Mouse (Mus musculus): ENCODE data around the gene Erlin1.
A peak's percentile ranks its signal among the peaks of the same experiment; 100 is the strongest.

The Erlin1 gene

GRCm38 (mm10) chr19:44069121-44069913 lies at the start of gene Erlin1:
TSS of gene Erlin1 (minus strand) at chr19:44069785.
- H3K36me3 ChIP-seq (ENCODE audit: control insufficient read depth, insufficient read depth, low read length, poor library complexity, severe bottlenecking), result no peaks in the 10 kb centered on the region; the same call in 1 of the 2 replicates
- no peaks in the 10 kb centered on the region for H3K27me3 ChIP-seq (ENCODE audit: control insufficient read depth, insufficient read depth, low read length, poor library complexity, severe bottlenecking)
- peak; percentile 86 for DNase-seq (ENCODE audit: low read depth, low spot score)

- DNase-seq (ENCODE audit: low read depth, low spot score), result peak; percentile 66
- Histone ChIP-seq H3K36me3 (ENCODE audit: control insufficient read depth, insufficient read depth, low read length, poor library complexity, severe bottlenecking) (peaks cover 5% of the 10 kb centered on the region), H3K27me3 (ENCODE audit: control insufficient read depth, insufficient read depth, low read length, poor library complexity, severe bottlenecking) (no peaks in the 10 kb centered on the region)
These were observed 48.2 kb upstream of the Erlin1 start for GRCm38 (mm10) chr19:44117793-44118192.

- H3K27me3 ChIP-seq (ENCODE audit: control insufficient read depth, insufficient read depth, low read length, poor library complexity, severe bottlenecking), result no peaks in the 10 kb centered on the region
- peaks cover 7% of the 10 kb centered on the region for H3K36me3 ChIP-seq (ENCODE audit: control insufficient read depth, insufficient read depth, low read length, poor library complexity, severe bottlenecking)
- peak; percentile 31 for DNase-seq (ENCODE audit: low read depth, low spot score)
These were observed 42.1 kb upstream of the Erlin1 start for GRCm38 (mm10) chr19:44111706-44112105.

- no peak for DNase-seq (ENCODE audit: low read depth, low spot score)
- H3K27me3 ChIP-seq (ENCODE audit: control insufficient read depth, insufficient read depth, low read length, poor library complexity, severe bottlenecking), result no peaks in the 10 kb centered on the region
- H3K36me3 ChIP-seq (ENCODE audit: control insufficient read depth, insufficient read depth, low read length, poor library complexity, severe bottlenecking), result peaks cover 7% of the 10 kb centered on the region
These were observed 40.8 kb upstream of the Erlin1 start for GRCm38 (mm10) chr19:44110356-44110755.

- Histone ChIP-seq H3K27me3 (ENCODE audit: control insufficient read depth, insufficient read depth, low read length, poor library complexity, severe bottlenecking) (no peaks in the 10 kb centered on the region), H3K36me3 (ENCODE audit: control insufficient read depth, insufficient read depth, low read length, poor library complexity, severe bottlenecking) (peaks cover 7% of the 10 kb centered on the region)
- no peak for DNase-seq (ENCODE audit: low read depth, low spot score)
These were observed 39.4 kb upstream of the Erlin1 start for GRCm38 (mm10) chr19:44108996-44109395.

- Histone ChIP-seq H3K27me3 (ENCODE audit: control insufficient read depth, insufficient read depth, low read length, poor library complexity, severe bottlenecking) (no peaks in the 10 kb centered on the region), H3K36me3 (ENCODE audit: control insufficient read depth, insufficient read depth, low read length, poor library complexity, severe bottlenecking) (peaks cover 5% of the 10 kb centered on the region)
- no peak for DNase-seq (ENCODE audit: low read depth, low spot score)
These were observed 38.3 kb upstream of the Erlin1 start for GRCm38 (mm10) chr19:44107661-44108521.

GRCm38 (mm10) chr19:44106831-44107660 lies 37.5 kb upstream of the Erlin1 start, which contains the start of gene Chuk:
TSS of gene Chuk (minus strand) at chr19:44107480.
- peak; percentile 94 for DNase-seq (ENCODE audit: low read depth, low spot score)
- Histone ChIP-seq H3K27me3 (ENCODE audit: control insufficient read depth, insufficient read depth, low read length, poor library complexity, severe bottlenecking) (no peaks in the 10 kb centered on the region), H3K36me3 (ENCODE audit: control insufficient read depth, insufficient read depth, low read length, poor library complexity, severe bottlenecking) (peaks cover 4% of the 10 kb centered on the region)

- H3K36me3 ChIP-seq (ENCODE audit: control insufficient read depth, insufficient read depth, low read length, poor library complexity, severe bottlenecking), result peaks cover 4% of the 10 kb centered on the region
- DNase-seq (ENCODE audit: low read depth, low spot score), result no peak
- no peaks in the 10 kb centered on the region for H3K27me3 ChIP-seq (ENCODE audit: control insufficient read depth, insufficient read depth, low read length, poor library complexity, severe bottlenecking)
These were observed 34.8 kb upstream of the Erlin1 start for GRCm38 (mm10) chr19:44104393-44104792.

- DNase-seq (ENCODE audit: low read depth, low spot score), result no peak
- H3K36me3 ChIP-seq (ENCODE audit: control insufficient read depth, insufficient read depth, low read length, poor library complexity, severe bottlenecking), result peaks cover 4% of the 10 kb centered on the region
- no peaks in the 10 kb centered on the region for H3K27me3 ChIP-seq (ENCODE audit: control insufficient read depth, insufficient read depth, low read length, poor library complexity, severe bottlenecking)
These were observed 33.4 kb upstream of the Erlin1 start for GRCm38 (mm10) chr19:44103001-44103400.

- Histone ChIP-seq H3K36me3 (ENCODE audit: control insufficient read depth, insufficient read depth, low read length, poor library complexity, severe bottlenecking) (peaks cover 14% of the 10 kb centered on the region), H3K27me3 (ENCODE audit: control insufficient read depth, insufficient read depth, low read length, poor library complexity, severe bottlenecking) (no peaks in the 10 kb centered on the region)
- DNase-seq (ENCODE audit: low read depth, low spot score), result no peak
These were observed 31.3 kb upstream of the Erlin1 start for GRCm38 (mm10) chr19:44100840-44101239.

GRCm38 (mm10) chr19:44086278-44086677 lies 16.7 kb upstream of the Erlin1 start:
- no peak for DNase-seq (ENCODE audit: low read depth, low spot score)
- Histone ChIP-seq H3K36me3 (ENCODE audit: control insufficient read depth, insufficient read depth, low read length, poor library complexity, severe bottlenecking) (0 out of 2 replicates have a peak, but pooled peaks cover 11% of the 10 kb centered on the region), H3K27me3 (ENCODE audit: control insufficient read depth, insufficient read depth, low read length, poor library complexity, severe bottlenecking) (no peaks in the 10 kb centered on the region)

GRCm38 (mm10) chr19:44080920-44081319 lies 11.3 kb upstream of the Erlin1 start:
- no peak for DNase-seq (ENCODE audit: low read depth, low spot score)
- H3K36me3 ChIP-seq (ENCODE audit: control insufficient read depth, insufficient read depth, low read length, poor library complexity, severe bottlenecking), result peaks cover 19% of the 10 kb centered on the region
- H3K27me3 ChIP-seq (ENCODE audit: control insufficient read depth, insufficient read depth, low read length, poor library complexity, severe bottlenecking), result no peaks in the 10 kb centered on the region

- Histone ChIP-seq H3K27me3 (ENCODE audit: control insufficient read depth, insufficient read depth, low read length, poor library complexity, severe bottlenecking) (no peaks in the 10 kb centered on the region), H3K36me3 (ENCODE audit: control insufficient read depth, insufficient read depth, low read length, poor library complexity, severe bottlenecking) (peaks cover 19% of the 10 kb centered on the region)
- no peak for DNase-seq (ENCODE audit: low read depth, low spot score)
These were observed 10.4 kb upstream of the Erlin1 start for GRCm38 (mm10) chr19:44080023-44080422.

- Histone ChIP-seq H3K27me3 (ENCODE audit: control insufficient read depth, insufficient read depth, low read length, poor library complexity, severe bottlenecking) (no peaks in the 10 kb centered on the region), H3K36me3 (ENCODE audit: control insufficient read depth, insufficient read depth, low read length, poor library complexity, severe bottlenecking) (peaks cover 15% of the 10 kb centered on the region)
- DNase-seq (ENCODE audit: low read depth, low spot score), result no peak
These were observed 7.4 kb upstream of the Erlin1 start for GRCm38 (mm10) chr19:44077024-44077423.
